Mouse (Mus musculus) forebrain, embryonic 12.5 days (tissue): ENCODE results near the gene Erich2. TPM values are rescaled to one million over a fixed set of nuclear protein-coding genes. Genes with fewer than 3 reads are reported as not detected.

Experiments
- ATAC-seq: fragments of 200-750 bp; cut with Nextera tagmentation; 2 replicates; pipeline ENCODE4 v1.8.0; 2017; ENCODE audit warnings: moderate TSS enrichment; ENCODE audit not compliant: low FRiP score
- H3K27ac ChIP-seq: fragments of 300-500 bp; sonication (generic); 2 replicates; pipeline ENCODE4 v1.5.1; 2016; ENCODE audit warnings: mild to moderate bottlenecking
- H3K27me3 ChIP-seq: fragments of 300-500 bp; sonication (generic); 2 replicates; pipeline ENCODE4 v1.6.1; 2016; ENCODE audit warnings: mild to moderate bottlenecking
- H3K36me3 ChIP-seq: fragments of 300-500 bp; sonication (generic); replicated peaks from 2 replicates; pipeline ENCODE4 v1.6.1; 2016; ENCODE audit warnings: mild to moderate bottlenecking
- H3K4me1 ChIP-seq: fragments of 300-500 bp; sonication (generic); 2 replicates; pipeline ENCODE4 v1.6.1; 2016
- H3K4me2 ChIP-seq: fragments of 300-500 bp; sonication (generic); 2 replicates; pipeline ENCODE4 v1.6.1; 2016; ENCODE audit warnings: mild to moderate bottlenecking, moderate library complexity
- H3K4me3 ChIP-seq: fragments of 300-500 bp; sonication (generic); replicated peaks from 2 replicates; pipeline ENCODE4 v1.5.1; 2016; ENCODE audit warnings: mild to moderate bottlenecking
- H3K9ac ChIP-seq: fragments of 300-500 bp; sonication (generic); 2 replicates; pipeline ENCODE4 v1.6.1; 2016; ENCODE audit warnings: mild to moderate bottlenecking
- H3K9me3 ChIP-seq: fragments of 300-500 bp; sonication (generic); 2 replicates; pipeline ENCODE4 v1.6.1; 2016
- WGBS: fragments of 180-500 bp; shearing (Covaris S2); methylation state at CpG from one replicate; pipeline ENCODE4 v1.1.7; 2016; 5-methylcytosine and 5-hydroxymethylcytosine counted together
- polyA plus RNA-seq: library from polyadenylated mRNA; unstranded; fragments of >200 nt; fragmentation: Nextera tagmentation; extraction: Ambion mirVana; gene quantifications from 2 replicates; pipeline ENCODE4 v1.2.1, GENCODE M21; 2016

Gene Erich2
- polyA plus RNA-seq, 1 experiment from 2014 or later: 1.4 TPM

DNA sequence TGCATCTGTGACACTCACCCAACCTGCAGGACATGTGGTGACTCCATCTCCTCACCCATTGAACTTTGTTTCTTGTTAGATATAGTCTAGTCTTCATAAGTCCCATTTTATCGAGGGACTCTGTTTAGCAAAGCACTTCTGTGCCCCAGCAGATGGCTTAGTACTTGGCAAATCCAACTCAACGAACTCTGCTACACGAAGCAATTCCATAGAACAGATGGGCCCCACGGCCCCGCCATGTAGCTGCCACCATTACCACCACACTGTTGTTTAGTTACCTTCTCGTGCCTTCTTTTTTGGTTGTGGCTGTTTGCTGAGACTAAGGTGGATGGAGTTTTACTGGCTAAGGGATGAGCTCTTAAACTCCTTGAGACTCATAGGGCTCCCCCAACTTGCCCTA, 79.6 kb downstream of the Erich2 start:
- Histone ChIP-seq H3K4me1 (peaks cover 5% of the 10 kb centered on the region; the same call in 1 of the 2 replicates), H3K4me3 (no peak overlapping the region), H3K27ac (no peak overlapping the region), H3K4me2 (no peak overlapping the region), H3K9me3 (no peaks in the 10 kb centered on the region), H3K36me3 (no peaks in the 10 kb centered on the region; the same call in 1 of the 2 replicates), H3K27me3 (no peaks in the 10 kb centered on the region), H3K9ac (no peak overlapping the region)
- 91% methylated on average over 6 of the region's 6 CpGs for WGBS
- no peak for ATAC-seq

Other genes starting within 250 kb of the Erich2 start
- gene Sp5, start 33.9 kb upstream of the Erich2 start, polyA plus RNA-seq: 9.1 and 13.6 TPM in 2 replicates
- gene Gad1, start 44.3 kb downstream of the Erich2 start, polyA plus RNA-seq: 24.2 and 28.6 TPM in 2 replicates
- 127 and 136 TPM in 2 replicates for gene Gorasp2, start 152.8 kb downstream of the Erich2 start, polyA plus RNA-seq
- gene Gm26558, start 153.3 kb downstream of the Erich2 start, polyA plus RNA-seq: 3.9 and 4.4 TPM in 2 replicates